Mouse (Mus musculus): ENCODE data around the gene Blm. TPM values are rescaled to one million over a fixed set of nuclear protein-coding genes. Genes with fewer than 3 reads are reported as not detected.
A peak's percentile ranks its signal among the peaks of the same experiment; 100 is the strongest.

Blm gene
- polyA plus RNA-seq, 1 experiment from 2014 or later, result 3.2 TPM

- Histone ChIP-seq H3K27me3 (ENCODE audit: control insufficient read depth, insufficient read depth, low read length) (no peaks in the 10 kb centered on the region), H3K9ac (ENCODE audit: low read length) (no peak overlapping the region), H3K4me3 (ENCODE audit: low read depth, low read length) (no peak overlapping the region), H3K4me1 (replicated peaks; ENCODE audit: control insufficient read depth, insufficient read depth) (no peaks in the 10 kb centered on the region), H3K4me2 (replicated peaks; ENCODE audit: low read depth) (no peak overlapping the region), H3K36me3 (ENCODE audit: control insufficient read depth, insufficient read depth, low read length) (no peaks in the 10 kb centered on the region), H3K9me3 (ENCODE audit: control insufficient read depth, low read length) (no peaks in the 10 kb centered on the region), H3K27ac (replicated peaks) (no peak overlapping the region)
- DNase-seq (ENCODE audit: low spot score) (no peak), ATAC-seq (ENCODE audit: low FRiP score, low TSS enrichment) (no peak)
- TF ChIP-seq EP300 (optimal IDR thresholded peaks at IDR 0.05) (no peak), CTCF (IDR thresholded peaks at IDR 0.05; ENCODE audit: low read depth) (no peak)
- 81% methylated on average over 7 of the region's 7 CpGs for WGBS
Measured at GRCm38 (mm10) chr7:80501006-80501405, 33.9 kb downstream of the Blm start.

DNA sequence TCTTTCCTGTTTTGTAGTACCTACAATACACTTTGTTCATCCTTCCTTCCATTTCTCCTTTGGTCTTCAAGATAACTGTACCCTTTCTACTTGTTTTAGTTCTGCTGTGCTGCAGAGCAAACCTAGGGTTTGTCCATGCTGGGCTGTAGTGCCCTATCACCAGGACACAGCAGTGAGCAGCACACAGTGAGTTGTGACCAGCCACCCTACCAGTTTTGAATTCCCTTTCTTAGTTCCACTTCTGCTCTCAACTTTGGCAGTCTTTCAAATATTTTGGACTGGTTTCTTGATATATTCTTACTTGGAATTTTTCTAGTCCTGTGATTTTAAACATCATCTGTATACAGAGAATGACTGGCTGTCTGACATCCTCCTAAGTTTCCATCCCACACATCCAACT, 34.8 kb downstream of the Blm start:
- H3K36me3 ChIP-seq (ENCODE audit: control insufficient read depth, insufficient read depth, low read length), result no peaks in the 10 kb centered on the region
- no peak for ATAC-seq (ENCODE audit: low FRiP score, low TSS enrichment)
- DNase-seq (ENCODE audit: low spot score), result no peak
- H3K4me2 ChIP-seq (replicated peaks; ENCODE audit: low read depth), result no peak overlapping the region
- no peak overlapping the region for H3K4me3 ChIP-seq (ENCODE audit: low read depth, low read length)
- H3K9ac ChIP-seq (ENCODE audit: low read length), result no peak overlapping the region
- no peak for TF ChIP-seq EP300 (optimal IDR thresholded peaks at IDR 0.05)
- TF ChIP-seq CTCF (IDR thresholded peaks at IDR 0.05; ENCODE audit: low read depth), result no peak
- H3K27ac ChIP-seq (replicated peaks), result no peak overlapping the region
- no peaks in the 10 kb centered on the region for H3K9me3 ChIP-seq (ENCODE audit: control insufficient read depth, low read length)
- H3K4me1 ChIP-seq (replicated peaks; ENCODE audit: control insufficient read depth, insufficient read depth), result no peaks in the 10 kb centered on the region
- no peaks in the 10 kb centered on the region for H3K27me3 ChIP-seq (ENCODE audit: control insufficient read depth, insufficient read depth, low read length)

- Histone ChIP-seq H3K27ac (replicated peaks) (no peak overlapping the region), H3K9ac (ENCODE audit: low read length) (no peak overlapping the region), H3K4me1 (replicated peaks; ENCODE audit: control insufficient read depth, insufficient read depth) (no peaks in the 10 kb centered on the region), H3K36me3 (ENCODE audit: control insufficient read depth, insufficient read depth, low read length) (no peaks in the 10 kb centered on the region), H3K9me3 (ENCODE audit: control insufficient read depth, low read length) (no peaks in the 10 kb centered on the region), H3K27me3 (ENCODE audit: control insufficient read depth, insufficient read depth, low read length) (no peaks in the 10 kb centered on the region), H3K4me3 (ENCODE audit: low read depth, low read length) (no peak overlapping the region), H3K4me2 (replicated peaks; ENCODE audit: low read depth) (no peak overlapping the region)
- ATAC-seq (ENCODE audit: low FRiP score, low TSS enrichment) (no peak), DNase-seq (ENCODE audit: low spot score) (peak; percentile 16)
- WGBS, result 75% methylated on average over 9 of the region's 9 CpGs
- TF ChIP-seq EP300 (optimal IDR thresholded peaks at IDR 0.05) (no peak), CTCF (IDR thresholded peaks at IDR 0.05; ENCODE audit: low read depth) (no peak)
Measured at GRCm38 (mm10) chr7:80499190-80499962, 35.5 kb downstream of the Blm start.

- H3K27ac ChIP-seq (replicated peaks), result no peak overlapping the region
- no peaks in the 10 kb centered on the region for H3K36me3 ChIP-seq (ENCODE audit: control insufficient read depth, insufficient read depth, low read length)
- H3K4me1 ChIP-seq (replicated peaks; ENCODE audit: control insufficient read depth, insufficient read depth), result no peaks in the 10 kb centered on the region
- ATAC-seq (ENCODE audit: low FRiP score, low TSS enrichment), result no peak
- no peak overlapping the region for H3K4me2 ChIP-seq (replicated peaks; ENCODE audit: low read depth)
- TF ChIP-seq EP300 (optimal IDR thresholded peaks at IDR 0.05) (no peak), CTCF (IDR thresholded peaks at IDR 0.05; ENCODE audit: low read depth) (no peak)
- DNase-seq (ENCODE audit: low spot score), result no peak
- no peak overlapping the region for H3K9ac ChIP-seq (ENCODE audit: low read length)
- H3K27me3 ChIP-seq (ENCODE audit: control insufficient read depth, insufficient read depth, low read length), result no peaks in the 10 kb centered on the region
- H3K4me3 ChIP-seq (ENCODE audit: low read depth, low read length), result no peak overlapping the region
- no peaks in the 10 kb centered on the region for H3K9me3 ChIP-seq (ENCODE audit: control insufficient read depth, low read length)
- WGBS, result 76% methylated on average over 3 of the region's 3 CpGs
Measured at GRCm38 (mm10) chr7:80496656-80497055, 38.3 kb downstream of the Blm start.

GRCm38 (mm10) chr7:80495210-80495609, 39.7 kb downstream of the Blm start:
- H3K4me1 ChIP-seq (replicated peaks; ENCODE audit: control insufficient read depth, insufficient read depth), result no peaks in the 10 kb centered on the region
- H3K27me3 ChIP-seq (ENCODE audit: control insufficient read depth, insufficient read depth, low read length), result no peaks in the 10 kb centered on the region
- no peak overlapping the region for H3K4me3 ChIP-seq (ENCODE audit: low read depth, low read length)
- H3K4me2 ChIP-seq (replicated peaks; ENCODE audit: low read depth), result no peak overlapping the region
- no peak overlapping the region for H3K9ac ChIP-seq (ENCODE audit: low read length)
- TF ChIP-seq CTCF (IDR thresholded peaks at IDR 0.05; ENCODE audit: low read depth) (no peak), EP300 (optimal IDR thresholded peaks at IDR 0.05) (no peak)
- H3K27ac ChIP-seq (replicated peaks), result no peak overlapping the region
- WGBS, result 79% methylated on average over 6 of the region's 6 CpGs
- no peaks in the 10 kb centered on the region for H3K36me3 ChIP-seq (ENCODE audit: control insufficient read depth, insufficient read depth, low read length)
- ATAC-seq (ENCODE audit: low FRiP score, low TSS enrichment) (no peak), DNase-seq (ENCODE audit: low spot score) (no peak)
- H3K9me3 ChIP-seq (ENCODE audit: control insufficient read depth, low read length), result no peaks in the 10 kb centered on the region

- ATAC-seq (ENCODE audit: low FRiP score, low TSS enrichment) (no peak), DNase-seq (ENCODE audit: low spot score) (no peak)
- Histone ChIP-seq H3K4me1 (replicated peaks; ENCODE audit: control insufficient read depth, insufficient read depth) (no peaks in the 10 kb centered on the region), H3K4me3 (ENCODE audit: low read depth, low read length) (no peak overlapping the region), H3K27ac (replicated peaks) (no peak overlapping the region), H3K36me3 (ENCODE audit: control insufficient read depth, insufficient read depth, low read length) (no peaks in the 10 kb centered on the region), H3K9me3 (ENCODE audit: control insufficient read depth, low read length) (no peaks in the 10 kb centered on the region), H3K27me3 (ENCODE audit: control insufficient read depth, insufficient read depth, low read length) (no peaks in the 10 kb centered on the region), H3K9ac (ENCODE audit: low read length) (no peak overlapping the region), H3K4me2 (replicated peaks; ENCODE audit: low read depth) (no peak overlapping the region)
- WGBS, result 96% methylated on average over 3 of the region's 3 CpGs
- TF ChIP-seq CTCF (IDR thresholded peaks at IDR 0.05; ENCODE audit: low read depth) (no peak), EP300 (optimal IDR thresholded peaks at IDR 0.05) (no peak)
Measured at GRCm38 (mm10) chr7:80491995-80492394, 42.9 kb downstream of the Blm start.

Data from stomach, postnatal 0 days (tissue).